Mouse (Mus musculus) forebrain, postnatal 0 days (tissue): ENCODE data around the gene Gmppb. TPM values are rescaled to one million over a fixed set of nuclear protein-coding genes. Genes with fewer than 3 reads are reported as not detected.
A peak's percentile ranks its signal among the peaks of the same experiment; 100 is the strongest.
"Not testable (repeated sequence)": the region's sequence is repeated elsewhere in the genome, so short reads cannot be mapped to it uniquely, and the experiment has no call there.

Experiments
- ATAC-seq: fragments of 200-750 bp; cut with Nextera tagmentation; 2 replicates; pipeline ENCODE4 v1.8.0; 2017; ENCODE audit warnings: mild to moderate bottlenecking, moderate library complexity
- DNase-seq: peaks from one replicate; pipeline ENCODE4 v3.0.0-alpha.2; 2015
- H3K27ac ChIP-seq: fragments of 300-500 bp; sonication (generic); 2 replicates; pipeline ENCODE4 v1.5.1; 2014; ENCODE audit warnings: low read depth, mild to moderate bottlenecking, antibody characterized with exemption, low read length, moderate library complexity, mixed read lengths
- H3K27me3 ChIP-seq: fragments of 300-500 bp; sonication (generic); 2 replicates; pipeline ENCODE4 v1.6.1; 2014; ENCODE audit warnings: mild to moderate bottlenecking, low read length, mixed read lengths; ENCODE audit not compliant: insufficient read depth
- H3K36me3 ChIP-seq: fragments of 300-500 bp; sonication (generic); 2 replicates; pipeline ENCODE4 v1.6.1; 2014; ENCODE audit warnings: mild to moderate bottlenecking, moderate library complexity; ENCODE audit not compliant: insufficient read depth
- H3K4me1 ChIP-seq: fragments of 300-500 bp; sonication (generic); 2 replicates; pipeline ENCODE4 v1.6.1; 2014; ENCODE audit warnings: antibody characterized with exemption; ENCODE audit not compliant: insufficient read depth
- H3K4me2 ChIP-seq: fragments of 300-500 bp; sonication (generic); 2 replicates; pipeline ENCODE4 v1.6.1; 2014; ENCODE audit warnings: low read depth, mild to moderate bottlenecking, moderate library complexity
- H3K4me3 ChIP-seq: fragments of 300-500 bp; sonication (generic); 2 replicates; pipeline ENCODE4 v1.5.1; 2014; ENCODE audit warnings: low read depth, low read length, mixed read lengths
- H3K9ac ChIP-seq: fragments of 300-500 bp; sonication (generic); 2 replicates; pipeline ENCODE4 v1.6.1; 2014; ENCODE audit warnings: mild to moderate bottlenecking
- H3K9me3 ChIP-seq: fragments of 300-500 bp; sonication (generic); 2 replicates; pipeline ENCODE4 v1.6.1; 2016; ENCODE audit warnings: low read length
- CTCF ChIP-seq: sonication (generic); IDR thresholded peaks from 2 replicates; pipeline ENCODE4 v1.5.1; 2016; ENCODE audit warnings: antibody characterized with exemption, control low read depth, low read depth
- WGBS: fragments of 180-500 bp; shearing (Covaris S2); extraction: QIAGEN DNeasy Blood & Tissue Kit; methylation state at CpG from one replicate; pipeline ENCODE4 v1.1.7; 2014; 5-methylcytosine and 5-hydroxymethylcytosine counted together
- polyA plus RNA-seq: library from polyadenylated mRNA; unstranded; fragments of >200 nt; fragmentation: Nextera tagmentation; extraction: Ambion mirVana; gene quantifications from 2 replicates; pipeline ENCODE4 v1.2.1, GENCODE M21; 2015
- total RNA-seq: library from RNA; depleted of rRNA; stranded (reverse); fragments of >200 nt; gene quantifications from 2 replicates; pipeline ENCODE4 v1.2.3, GENCODE M21; 2014

The Gmppb gene
- total and polyA plus RNA-seq, 2 experiments from 2014 or later = 16.0 to 18.6 TPM

GRCm38 (mm10) chr9:108013577-108013976 is 35.5 kb upstream of the Gmppb start:
- not testable (repeated sequence) for H3K9ac ChIP-seq, H3K9me3 ChIP-seq, DNase-seq, H3K4me3 ChIP-seq, H3K27ac ChIP-seq, H3K4me1 ChIP-seq, H3K4me2 ChIP-seq, H3K36me3 ChIP-seq, H3K27me3 ChIP-seq, ATAC-seq
- TF ChIP-seq CTCF = peak; percentile 26; the same call in 1 of the 2 replicates
- 94% methylated on average over 2 of the region's 2 CpGs for WGBS

DNA sequence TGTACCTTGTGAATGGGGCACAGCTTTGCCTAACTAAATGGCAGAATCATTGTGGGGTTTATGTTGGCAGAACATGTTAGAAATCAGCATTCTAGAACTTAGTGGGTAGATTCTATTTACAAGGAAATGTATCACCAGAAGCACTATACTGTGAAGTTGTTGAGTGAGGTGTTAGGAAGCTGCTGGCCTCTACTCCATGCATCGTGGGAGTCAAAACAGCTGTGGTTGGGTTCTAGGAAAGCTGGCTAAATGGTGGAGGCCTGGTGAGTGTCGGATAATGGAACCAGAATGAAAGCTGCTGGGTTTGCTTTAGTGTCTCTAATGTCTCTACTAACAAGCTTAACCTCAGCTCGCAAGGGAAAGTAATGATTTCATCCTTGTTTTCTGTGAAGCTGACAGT is 31.9 kb upstream of the Gmppb start:
- no peak for TF ChIP-seq CTCF
- Histone ChIP-seq H3K4me2 (no peak overlapping the region), H3K4me1 (no peaks in the 10 kb centered on the region), H3K36me3 (peaks cover 6% of the 10 kb centered on the region; the same call in 1 of the 2 replicates), H3K9ac (no peak overlapping the region), H3K9me3 (no peaks in the 10 kb centered on the region), H3K27me3 (no peaks in the 10 kb centered on the region), H3K4me3 (no peak overlapping the region), H3K27ac (no peak overlapping the region)
- ATAC-seq = no peak
- WGBS = 74% methylated on average over 3 of the region's 3 CpGs
- DNase-seq = no peak

DNA sequence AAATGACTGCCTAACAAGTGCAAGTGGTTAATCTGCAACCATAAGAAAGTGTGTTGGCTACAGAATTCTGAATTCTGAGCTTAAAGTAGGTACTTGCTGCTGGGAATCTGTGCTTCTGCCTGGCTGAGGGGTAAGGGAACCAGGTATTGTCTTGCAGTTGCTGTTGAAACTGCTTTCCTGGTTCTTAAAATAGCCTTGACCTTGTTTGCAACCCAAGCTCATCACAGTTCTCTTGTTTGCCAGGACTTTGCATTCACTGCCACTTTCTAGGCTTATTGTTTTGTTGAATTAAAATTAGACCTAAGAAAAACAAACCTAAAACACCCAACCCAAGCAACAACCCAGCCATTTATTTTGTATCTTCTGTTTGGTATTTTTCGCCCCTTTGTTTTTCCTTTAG is 28.3 kb upstream of the Gmppb start:
- no peaks in the 10 kb centered on the region for H3K9me3 ChIP-seq
- peaks cover 22% of the 10 kb centered on the region for H3K36me3 ChIP-seq
- no peaks in the 10 kb centered on the region for H3K4me1 ChIP-seq
- WGBS = 88% methylated on average over 1 of the region's 1 CpGs
- no peaks in the 10 kb centered on the region for H3K27me3 ChIP-seq
- no peak for DNase-seq
- no peak overlapping the region for H3K4me3 ChIP-seq
- H3K27ac ChIP-seq = no peak overlapping the region
- no peak overlapping the region for H3K9ac ChIP-seq
- no peak for ATAC-seq
- no peak overlapping the region for H3K4me2 ChIP-seq
- no peak for TF ChIP-seq CTCF

DNA sequence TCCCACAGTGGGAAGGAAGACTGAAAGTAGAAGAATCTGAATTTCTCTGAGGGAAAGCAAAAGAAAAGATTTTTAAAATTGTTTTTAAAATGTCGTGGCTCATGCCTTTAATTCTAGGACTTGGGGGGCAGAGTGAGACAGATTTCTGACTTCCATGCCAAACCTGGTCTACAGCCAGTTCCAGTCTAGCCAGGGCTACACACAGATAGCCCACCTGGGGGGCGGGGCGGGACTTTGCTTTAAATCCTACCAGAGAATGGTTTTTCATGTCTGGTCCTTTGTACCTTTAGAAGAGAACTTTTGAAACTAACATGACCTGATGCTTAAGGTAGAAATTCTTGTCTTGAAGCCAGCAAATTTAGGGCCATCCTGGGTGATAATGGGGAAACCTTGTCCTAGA is 25.8 kb upstream of the Gmppb start:
- no peaks in the 10 kb centered on the region for H3K9me3 ChIP-seq
- ATAC-seq (no peak), DNase-seq (no peak)
- no peaks in the 10 kb centered on the region for H3K4me1 ChIP-seq
- no peak overlapping the region for H3K4me2 ChIP-seq
- H3K36me3 ChIP-seq = peaks cover 23% of the 10 kb centered on the region
- H3K4me3 ChIP-seq = no peak overlapping the region
- no peak for TF ChIP-seq CTCF
- WGBS = 89% methylated on average over 3 of the region's 3 CpGs
- H3K27ac ChIP-seq = no peak overlapping the region
- no peak overlapping the region for H3K9ac ChIP-seq
- H3K27me3 ChIP-seq = no peaks in the 10 kb centered on the region

GRCm38 (mm10) chr9:108026584-108026983 is 22.5 kb upstream of the Gmppb start:
- 88% methylated on average over 3 of the region's 3 CpGs for WGBS
- Histone ChIP-seq H3K4me2 (no peak overlapping the region), H3K27ac (no peak overlapping the region), H3K4me3 (no peak overlapping the region), H3K9me3 (no peaks in the 10 kb centered on the region), H3K27me3 (no peaks in the 10 kb centered on the region), H3K9ac (no peak overlapping the region), H3K4me1 (no peaks in the 10 kb centered on the region), H3K36me3 (peaks cover 25% of the 10 kb centered on the region)
- peak; percentile 29; the same call in 1 of the 2 replicates for TF ChIP-seq CTCF
- DNase-seq (no peak), ATAC-seq (no peak)

GRCm38 (mm10) chr9:108027867-108028266 is 21.2 kb upstream of the Gmppb start:
- DNase-seq = no peak
- Histone ChIP-seq H3K36me3 (peaks cover 33% of the 10 kb centered on the region), H3K27me3 (no peaks in the 10 kb centered on the region), H3K4me1 (no peaks in the 10 kb centered on the region), H3K4me2 (no peak overlapping the region), H3K9ac (no peak overlapping the region), H3K4me3 (no peak overlapping the region), H3K9me3 (no peaks in the 10 kb centered on the region), H3K27ac (no peak overlapping the region)
- TF ChIP-seq CTCF = no peak; the same call in 1 of the 2 replicates
- no peak for ATAC-seq
- WGBS = 97% methylated on average over 3 of the region's 3 CpGs

DNA sequence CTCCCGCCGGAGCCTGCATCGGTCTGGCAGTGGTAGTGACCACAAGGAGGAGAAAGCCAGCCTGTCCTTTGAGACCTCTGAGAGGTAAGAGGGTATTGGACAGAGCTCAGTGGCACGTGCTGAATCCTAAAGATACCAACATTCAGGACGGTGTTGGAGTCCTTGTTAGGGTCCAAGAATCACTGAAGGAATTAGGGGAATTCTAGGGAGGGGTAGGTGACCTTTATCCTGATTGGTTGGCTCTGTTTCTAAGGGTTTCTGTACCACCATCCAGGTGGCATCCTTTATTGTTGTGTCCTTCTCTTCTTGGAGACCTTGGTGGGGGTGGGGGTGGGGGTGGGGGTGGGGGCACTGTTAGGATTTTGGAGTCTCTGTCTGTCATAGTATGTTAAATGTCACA is 16.9 kb upstream of the Gmppb start:
- Histone ChIP-seq H3K4me1 (no peaks in the 10 kb centered on the region), H3K27me3 (no peaks in the 10 kb centered on the region), H3K4me3 (no peak overlapping the region), H3K27ac (no peak overlapping the region), H3K4me2 (no peak overlapping the region), H3K9me3 (no peaks in the 10 kb centered on the region), H3K36me3 (peaks cover 31% of the 10 kb centered on the region), H3K9ac (no peak overlapping the region)
- 90% methylated on average over 5 of the region's 5 CpGs for WGBS
- DNase-seq (no peak), ATAC-seq (no peak)
- TF ChIP-seq CTCF = no peak
